Mouse (Mus musculus) urinary bladder, postnatal 4 days (tissue): ENCODE measurements around the gene 9130023H24Rik.

Experiments
- DNase-seq, 2 experiments: peaks; one replicate each; pipeline ENCODE4 v3.0.0; 2021 to 2022; ENCODE audit warnings: low spot score in 2 of 2

9130023H24Rik gene

GRCm38 (mm10) chr7:128201607-128202006, 36.2 kb downstream of the 9130023H24Rik start:
- no peak for DNase-seq
